Mouse (Mus musculus): Measurements from ENCODE around the gene Olfr653. TPM values are rescaled to one million over a fixed set of nuclear protein-coding genes. Genes with fewer than 3 reads are reported as not detected.

The Olfr653 gene
- total and polyA plus RNA-seq, 3 experiments: not detected

DNA sequence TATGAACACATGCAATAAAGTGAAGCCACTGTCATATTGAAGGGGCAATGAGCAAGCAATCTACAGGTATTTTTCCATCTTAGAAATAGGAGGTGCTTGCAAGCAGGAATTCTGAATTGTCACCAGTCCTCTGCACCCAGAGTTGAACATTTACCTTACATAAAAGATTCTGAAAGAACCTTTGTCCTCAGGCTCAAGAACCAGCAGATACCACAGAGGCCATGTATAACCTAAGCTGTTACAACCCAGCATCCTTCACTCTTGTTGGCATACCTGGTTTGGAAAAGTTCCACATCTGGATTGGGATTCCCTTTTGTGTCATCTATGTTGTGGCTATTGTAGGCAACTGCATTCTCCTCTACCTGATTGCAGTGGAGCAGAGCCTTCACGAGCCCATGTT lies 24.4 kb upstream of the Olfr653 start:
- no peak overlapping the region for H3K4me2 ChIP-seq (ENCODE audit: insufficient read depth, low read depth, poor library complexity, severe bottlenecking)
- no peak for TF ChIP-seq KAT2A (IDR thresholded peaks at IDR 0.05; ENCODE audit: insufficient replicate concordance, low read length)
- TF ChIP-seq E2F4 (IDR thresholded peaks at IDR 0.05; ENCODE audit: insufficient replicate concordance, low read depth, low read length): no peak
- no peak for TF ChIP-seq ELF1 (IDR thresholded peaks at IDR 0.05; ENCODE audit: low read depth, low read length)
- no peak for TF ChIP-seq ETS1 (conservative IDR thresholded peaks at IDR 0.05; ENCODE audit: low read depth, low read length)
- no peak for TF ChIP-seq MYC (IDR thresholded peaks at IDR 0.05; ENCODE audit: low read depth, low read length)
- no peak for TF ChIP-seq JUND (conservative IDR thresholded peaks at IDR 0.05; ENCODE audit: low read depth, low read length)
- TF ChIP-seq CHD2 (IDR thresholded peaks at IDR 0.05; ENCODE audit: low read length): no peak
- TF ChIP-seq MAZ (IDR thresholded peaks at IDR 0.05; ENCODE audit: low read depth, low read length): no peak
- no peak for TF ChIP-seq MAFK (IDR thresholded peaks at IDR 0.05; ENCODE audit: insufficient replicate concordance, low read length)
- TF ChIP-seq USF1 (IDR thresholded peaks at IDR 0.05; ENCODE audit: low read depth, low read length): no peak
- TF ChIP-seq NELFE (IDR thresholded peaks at IDR 0.05; ENCODE audit: low read depth, low read length): no peak
- H3K36me3 ChIP-seq (replicated peaks in 1 of 2; ENCODE audit: control insufficient read depth in 1 of 2, insufficient read depth in 1 of 2, low read length in 1 of 2): no peaks in the 10 kb centered on the region
- H3K9me3 ChIP-seq (replicated peaks; ENCODE audit: low read length): no peaks in the 10 kb centered on the region
- no peak for DNase-seq (ENCODE audit: extremely low read depth)
- dilution Hi-C loops (cut with MboI; ENCODE audit: extremely low pct_ligation_motif_present, extremely low pct_unique_long_range_greater_than_20kb, low sequenced_read_pairs): no loop called here
- no peak overlapping the region for H3K4me3 ChIP-seq (replicated peaks in 1 of 3; ENCODE audit: low read depth in 2 of 3, low read length in 2 of 3, poor library complexity in 1 of 3)
- in situ Hi-C loops (cut with MboI; ENCODE audit: low pct_ligation_motif_present, low pct_unique_long_range_greater_than_20kb, low sequenced_read_pairs): no loop called here
- H3K27ac ChIP-seq (ENCODE audit: insufficient read depth, low read depth): no peak overlapping the region
- H3K4me1 ChIP-seq (ENCODE audit: control insufficient read depth in 1 of 2, insufficient read depth in 2 of 2): no peaks in the 10 kb centered on the region
- H3K27me3 ChIP-seq (replicated peaks): no peaks in the 10 kb centered on the region
- H3K9ac ChIP-seq (ENCODE audit: insufficient read depth, low read depth): no peak overlapping the region
- H3K79me2 ChIP-seq (replicated peaks; ENCODE audit: control insufficient read depth, extremely low read depth, insufficient read depth, poor library complexity, severe bottlenecking): no peaks in the 10 kb centered on the region

DNA sequence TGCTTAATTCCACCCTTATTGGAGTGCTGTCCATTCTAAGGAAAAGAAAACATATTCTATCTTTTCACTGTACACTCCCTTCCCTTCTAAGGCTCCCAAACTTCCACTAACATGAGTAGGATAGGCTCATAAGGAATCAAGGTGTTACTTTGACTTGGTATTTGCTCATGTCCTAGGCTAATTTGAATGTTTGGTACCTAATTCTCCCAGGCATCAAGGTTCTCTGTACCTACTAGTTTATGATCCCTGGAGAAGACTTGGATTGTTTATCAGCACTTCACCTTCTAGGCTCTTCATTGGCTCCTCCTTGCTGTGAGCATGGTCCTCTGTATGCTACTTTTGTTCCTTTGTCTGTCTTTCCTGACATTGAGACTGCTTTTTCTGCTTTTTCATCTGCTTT lies 16.5 kb upstream of the Olfr653 start, which contains the start of gene Olfr652:
Gene Olfr652 (plus strand): TSS at position 301 of the 400 bp plus-strand sequence.
- H3K27ac ChIP-seq (ENCODE audit: insufficient read depth, low read depth): no peak within 1 kb of the TSS
- H3K4me2 ChIP-seq (ENCODE audit: insufficient read depth, low read depth, poor library complexity, severe bottlenecking): no peak within 1 kb of the TSS
- dilution Hi-C loops (cut with MboI; ENCODE audit: extremely low pct_ligation_motif_present, extremely low pct_unique_long_range_greater_than_20kb, low sequenced_read_pairs): no loop called here
- no peaks in the 10 kb centered on the region for H3K27me3 ChIP-seq (replicated peaks)
- no peak within 1 kb of the TSS for H3K4me3 ChIP-seq (replicated peaks in 1 of 3; ENCODE audit: low read depth in 2 of 3, low read length in 2 of 3, poor library complexity in 1 of 3)
- no peak for DNase-seq (ENCODE audit: extremely low read depth)
- H3K9ac ChIP-seq (ENCODE audit: insufficient read depth, low read depth): no peak within 1 kb of the TSS
- no peaks in the 10 kb centered on the region for H3K36me3 ChIP-seq (replicated peaks in 1 of 2; ENCODE audit: control insufficient read depth in 1 of 2, insufficient read depth in 1 of 2, low read length in 1 of 2)
- TF ChIP-seq MAZ (IDR thresholded peaks at IDR 0.05; ENCODE audit: low read depth, low read length) (no peak), ZKSCAN1 (IDR thresholded peaks at IDR 0.05; ENCODE audit: borderline replicate concordance, low read depth, low read length) (no peak), RAD21 (IDR thresholded peaks at IDR 0.05; ENCODE audit: low read depth, low read length) (no peak), GABPA (IDR thresholded peaks at IDR 0.05; ENCODE audit: insufficient replicate concordance, low read depth, low read length) (no peak)
- no peaks in the 10 kb centered on the region for H3K79me2 ChIP-seq (replicated peaks; ENCODE audit: control insufficient read depth, extremely low read depth, insufficient read depth, poor library complexity, severe bottlenecking)
- H3K9me3 ChIP-seq (replicated peaks; ENCODE audit: low read length): no peaks in the 10 kb centered on the region
- no peaks in the 10 kb centered on the region for H3K4me1 ChIP-seq (ENCODE audit: control insufficient read depth in 1 of 2, insufficient read depth in 2 of 2)
- in situ Hi-C loops (cut with MboI; ENCODE audit: low pct_ligation_motif_present, low pct_unique_long_range_greater_than_20kb, low sequenced_read_pairs): no loop called here

Data from CH12.LX (cell line).